Mouse (Mus musculus): Measurements from ENCODE around the gene Map3k9.

- TF ChIP-seq CTCF (conservative IDR thresholded peaks at IDR 0.05; ENCODE audit: low read length) (no peak), POU5F1 (IDR thresholded peaks at IDR 0.05; ENCODE audit: borderline replicate concordance, low read length) (no peak), NANOG (IDR thresholded peaks at IDR 0.05; ENCODE audit: borderline replicate concordance, low read length) (no peak)
These were observed 45.5 kb downstream of the Map3k9 start for GRCm38 (mm10) chr12:81735246-81736070.

Measured in E14TG2a.4 (cell line).